Mouse (Mus musculus) embryonic facial prominence, embryonic 14.5 days (tissue): ENCODE measurements around the gene Dync1li2. TPM values are rescaled to one million over a fixed set of nuclear protein-coding genes. Genes with fewer than 3 reads are reported as not detected.
A peak's percentile ranks its signal among the peaks of the same experiment; 100 is the strongest.

Experiments
- ATAC-seq: fragments of 200-750 bp; cut with Nextera tagmentation; 2 replicates; pipeline ENCODE4 v1.8.0; 2017; ENCODE audit warnings: low read depth, moderate number of reproducible peaks, moderate TSS enrichment
- DNase-seq: peaks from one replicate; pipeline ENCODE4 v3.0.0-alpha.2; 2015; ENCODE audit warnings: low spot score
- H3K27ac ChIP-seq: fragments of 300-500 bp; sonication (generic); replicated peaks from 2 replicates; pipeline ENCODE4 v1.5.1; 2014; ENCODE audit warnings: low read depth, mild to moderate bottlenecking, low read length, moderate library complexity
- H3K27me3 ChIP-seq: fragments of 300-500 bp; sonication (generic); replicated peaks from 2 replicates; pipeline ENCODE4 v1.6.1; 2014; ENCODE audit warnings: low read length; ENCODE audit not compliant: control insufficient read depth, insufficient read depth
- H3K36me3 ChIP-seq: fragments of 300-500 bp; sonication (generic); 2 replicates; pipeline ENCODE4 v1.6.1; 2014; ENCODE audit warnings: low read length, mixed read lengths; ENCODE audit not compliant: control insufficient read depth, insufficient read depth
- H3K4me1 ChIP-seq: fragments of 300-500 bp; sonication (generic); 2 replicates; pipeline ENCODE4 v1.6.1; 2014; ENCODE audit warnings: antibody characterized with exemption, low read length; ENCODE audit not compliant: control insufficient read depth, insufficient read depth
- H3K4me2 ChIP-seq: fragments of 300-500 bp; sonication (generic); 2 replicates; pipeline ENCODE4 v1.6.1; 2014; ENCODE audit warnings: low read depth, mild to moderate bottlenecking, low read length, moderate library complexity, mixed read lengths
- H3K4me3 ChIP-seq: fragments of 300-500 bp; sonication (generic); 2 replicates; pipeline ENCODE4 v1.5.1; 2014; ENCODE audit warnings: low read depth, mild to moderate bottlenecking, low read length
- H3K9ac ChIP-seq: fragments of 300-500 bp; sonication (generic); 2 replicates; pipeline ENCODE4 v1.6.1; 2014; ENCODE audit warnings: low read depth, mild to moderate bottlenecking, low read length, moderate library complexity, mixed read lengths
- H3K9me3 ChIP-seq: fragments of 300-500 bp; sonication (generic); 2 replicates; pipeline ENCODE4 v1.6.1; 2016; ENCODE audit warnings: low read length; ENCODE audit not compliant: control insufficient read depth
- WGBS: fragments of 180-500 bp; shearing (Covaris S2); extraction: QIAGEN DNeasy Blood & Tissue Kit; methylation state at CpG from one replicate; pipeline ENCODE4 v1.1.7; 2014; 5-methylcytosine and 5-hydroxymethylcytosine counted together
- polyA plus RNA-seq: library from polyadenylated mRNA; unstranded; fragments of >200 nt; fragmentation: Nextera tagmentation; extraction: Ambion mirVana; gene quantifications from 2 replicates; pipeline ENCODE4 v1.2.1, GENCODE M21; 2014

Gene Dync1li2
- polyA plus RNA-seq, 1 experiment from 2014 or later, result 52.5 TPM

DNA sequence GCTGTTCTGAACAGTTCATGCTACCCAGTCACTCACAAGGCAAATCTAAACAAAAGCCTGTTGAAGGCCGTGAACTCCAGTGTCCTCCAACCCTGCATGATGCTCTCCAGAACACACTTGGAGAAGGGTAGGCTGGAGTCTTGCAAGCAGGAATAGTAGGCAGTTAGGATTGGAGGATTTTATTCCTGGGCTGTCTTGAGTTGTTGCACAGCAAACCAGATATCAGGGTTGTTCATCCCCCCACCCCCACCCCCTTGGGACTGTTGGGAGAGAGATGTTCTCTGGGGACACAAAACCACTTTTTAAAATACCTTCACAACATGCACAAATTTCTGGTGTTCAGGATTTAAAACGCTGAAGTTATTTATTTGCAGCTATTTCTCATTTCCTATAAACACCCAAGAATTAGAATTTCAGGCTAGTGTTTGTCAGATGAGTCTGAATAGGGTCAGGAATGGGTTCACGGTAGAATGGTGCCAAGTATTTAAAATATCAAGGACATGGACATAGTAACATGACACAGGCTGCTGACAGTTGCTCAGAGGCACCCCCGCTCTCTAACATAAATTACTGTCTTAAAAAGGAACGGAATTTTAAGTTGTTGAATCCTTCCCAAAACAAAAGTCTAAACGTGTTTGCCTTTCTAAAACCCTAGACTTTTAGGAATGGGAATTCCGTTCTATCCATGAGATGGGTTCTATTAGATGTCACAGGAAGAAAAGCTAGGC is 29.9 kb downstream of the Dync1li2 start:
- Histone ChIP-seq H3K4me3 (no peak overlapping the region), H3K36me3 (peaks cover 10% of the 10 kb centered on the region), H3K4me1 (no peaks in the 10 kb centered on the region), H3K4me2 (no peak overlapping the region), H3K9me3 (no peaks in the 10 kb centered on the region), H3K9ac (no peak overlapping the region), H3K27me3 (no peaks in the 10 kb centered on the region), H3K27ac (no peak overlapping the region)
- DNase-seq (no peak), ATAC-seq (no peak)
- WGBS, result 55% methylated on average over 7 of the region's 7 CpGs

DNA sequence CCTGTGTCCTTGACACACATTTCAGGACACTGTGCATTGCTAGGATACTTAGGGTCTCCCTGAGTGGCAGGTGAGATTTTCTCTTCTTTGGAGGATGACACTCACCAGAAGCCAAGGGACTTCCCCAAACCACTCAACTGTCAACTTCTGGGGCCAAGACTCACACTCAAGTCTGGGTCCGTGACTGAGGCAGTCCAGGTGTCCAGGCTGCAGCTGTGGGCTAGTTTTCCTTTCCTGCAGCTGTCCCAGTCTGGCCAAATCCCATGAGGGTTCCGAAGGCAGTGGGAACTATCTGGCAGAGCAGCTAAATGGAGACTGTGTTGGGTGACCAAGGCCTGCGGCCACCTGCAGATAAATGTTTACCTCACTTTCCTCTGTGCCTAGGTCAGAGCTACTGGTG is 30.9 kb downstream of the Dync1li2 start:
- H3K4me1 ChIP-seq, result no peaks in the 10 kb centered on the region
- peaks cover under 1% of the 10 kb centered on the region; the same call in 1 of the 2 replicates for H3K36me3 ChIP-seq
- H3K4me3 ChIP-seq, result no peak overlapping the region
- no peak overlapping the region for H3K9ac ChIP-seq
- no peak overlapping the region for H3K4me2 ChIP-seq
- no peak for DNase-seq
- no peaks in the 10 kb centered on the region for H3K9me3 ChIP-seq
- WGBS, result 79% methylated on average over 3 of the region's 3 CpGs
- ATAC-seq, result no peak
- H3K27ac ChIP-seq, result no peak overlapping the region
- H3K27me3 ChIP-seq, result no peaks in the 10 kb centered on the region

DNA sequence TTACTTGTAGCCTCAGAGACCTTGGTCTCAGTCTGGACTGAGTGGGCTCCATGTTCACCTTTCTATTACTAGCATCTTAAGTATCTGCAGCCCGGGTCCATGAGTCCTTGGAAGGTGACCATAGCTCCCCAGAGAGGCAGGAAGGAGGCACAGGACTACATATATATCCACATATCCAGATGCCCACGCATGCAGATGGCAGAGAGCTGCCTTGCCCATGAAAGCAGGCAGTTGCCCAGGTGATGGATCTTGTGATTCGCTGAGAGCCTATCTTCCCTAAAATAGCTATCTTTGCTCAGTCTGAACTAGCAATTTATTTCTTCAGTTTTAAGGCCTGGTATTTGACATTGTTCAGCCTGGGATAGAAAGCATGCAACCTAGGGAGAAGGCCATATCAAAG is 31.4 kb downstream of the Dync1li2 start:
- 80% methylated on average over 3 of the region's 3 CpGs for WGBS
- H3K9me3 ChIP-seq, result no peaks in the 10 kb centered on the region
- no peaks in the 10 kb centered on the region for H3K4me1 ChIP-seq
- H3K27me3 ChIP-seq, result no peaks in the 10 kb centered on the region
- H3K27ac ChIP-seq, result no peak overlapping the region
- H3K4me3 ChIP-seq, result no peak overlapping the region
- H3K9ac ChIP-seq, result no peak overlapping the region
- H3K36me3 ChIP-seq, result no peaks in the 10 kb centered on the region
- DNase-seq (no peak), ATAC-seq (no peak)
- no peak overlapping the region for H3K4me2 ChIP-seq

GRCm38 (mm10) chr8:104410628-104411273 is 32.1 kb downstream of the Dync1li2 start:
- no peak for DNase-seq
- Histone ChIP-seq H3K9ac (no peak overlapping the region), H3K27ac (no peak overlapping the region), H3K27me3 (no peaks in the 10 kb centered on the region), H3K4me3 (no peak overlapping the region), H3K4me2 (no peak overlapping the region), H3K36me3 (no peaks in the 10 kb centered on the region), H3K9me3 (no peaks in the 10 kb centered on the region), H3K4me1 (peaks cover under 1% of the 10 kb centered on the region; the same call in 1 of the 2 replicates)
- 63% methylated on average over 7 of the region's 7 CpGs for WGBS
- ATAC-seq, result no peak

- no peak overlapping the region for H3K9ac ChIP-seq
- H3K27me3 ChIP-seq, result no peaks in the 10 kb centered on the region
- ATAC-seq (no peak), DNase-seq (no peak)
- H3K27ac ChIP-seq, result no peak overlapping the region
- no peaks in the 10 kb centered on the region for H3K36me3 ChIP-seq
- no peak overlapping the region for H3K4me3 ChIP-seq
- no peak overlapping the region for H3K4me2 ChIP-seq
- 83% methylated on average over 7 of the region's 7 CpGs for WGBS
- peaks cover 5% of the 10 kb centered on the region; the same call in 1 of the 2 replicates for H3K4me1 ChIP-seq
- peaks cover 3% of the 10 kb centered on the region; the same call in 1 of the 2 replicates for H3K9me3 ChIP-seq
Measured at GRCm38 (mm10) chr8:104408328-104409110, 34.3 kb downstream of the Dync1li2 start.

GRCm38 (mm10) chr8:104406340-104407128 is 36.3 kb downstream of the Dync1li2 start:
- no peak overlapping the region for H3K4me3 ChIP-seq
- peaks cover 4% of the 10 kb centered on the region; the same call in 1 of the 2 replicates for H3K9me3 ChIP-seq
- 75% methylated on average over 6 of the region's 6 CpGs for WGBS
- peaks cover 5% of the 10 kb centered on the region; the same call in 1 of the 2 replicates for H3K4me1 ChIP-seq
- DNase-seq, result no peak
- H3K9ac ChIP-seq, result no peak overlapping the region
- no peak for ATAC-seq
- no peaks in the 10 kb centered on the region for H3K27me3 ChIP-seq
- no peak overlapping the region for H3K4me2 ChIP-seq
- no peaks in the 10 kb centered on the region for H3K36me3 ChIP-seq
- no peak overlapping the region for H3K27ac ChIP-seq

DNA sequence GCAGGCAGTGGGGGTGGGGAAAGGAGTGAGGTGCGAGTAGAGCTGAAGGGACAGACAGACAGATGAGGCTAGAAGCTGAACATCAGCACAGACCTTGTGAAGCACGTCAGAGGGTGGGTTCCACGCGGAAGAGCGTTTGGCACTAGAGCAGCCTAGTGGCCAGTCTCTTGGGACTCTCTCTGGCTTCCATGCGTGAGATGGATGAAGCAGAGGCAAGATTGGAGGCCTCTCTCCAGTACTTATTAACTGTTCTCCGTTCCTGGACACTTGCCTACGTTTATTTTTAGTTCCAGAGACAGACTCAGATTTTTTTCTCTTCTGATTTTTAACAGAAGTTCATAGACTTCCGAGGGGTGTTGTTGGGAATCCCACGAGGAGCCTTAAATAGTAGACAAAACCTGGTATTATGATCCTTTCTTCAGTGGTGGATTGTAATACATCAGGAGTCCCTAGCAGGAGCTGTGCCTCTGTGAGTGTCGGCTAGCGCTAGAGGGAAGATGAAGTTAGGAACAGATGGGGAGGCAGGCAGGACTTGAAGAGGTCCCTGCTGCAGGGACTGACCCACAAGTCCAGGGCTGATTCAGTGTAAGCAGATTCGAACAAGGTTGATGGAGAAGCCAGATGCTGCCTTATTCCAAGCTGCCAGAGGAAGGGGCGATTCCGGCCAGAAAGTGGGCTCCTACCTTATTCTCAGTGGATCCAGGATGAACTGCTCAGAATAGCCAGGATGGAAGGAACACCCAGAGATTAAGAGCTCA is 37.2 kb downstream of the Dync1li2 start:
- Histone ChIP-seq H3K27ac (no peak overlapping the region), H3K9ac (no peak overlapping the region), H3K4me2 (no peak overlapping the region), H3K36me3 (no peaks in the 10 kb centered on the region), H3K4me3 (no peak overlapping the region), H3K9me3 (peaks cover 4% of the 10 kb centered on the region; the same call in 1 of the 2 replicates), H3K27me3 (no peaks in the 10 kb centered on the region), H3K4me1 (peaks cover 5% of the 10 kb centered on the region; the same call in 1 of the 2 replicates)
- ATAC-seq (peak; percentile 22; the same call in 1 of the 2 replicates), DNase-seq (peak; percentile 72)
- WGBS, result 58% methylated on average over 15 of the region's 15 CpGs
